Mouse (Mus musculus): ENCODE results near the gene Nat8f6.
"Not testable (repeated sequence)": the region's sequence is repeated elsewhere in the genome, so short reads cannot be mapped to it uniquely, and the experiment has no call there.

Gene Nat8f6

GRCm38 (mm10) chr6:85820837-85821236, at the start of gene Nat8f6, which contains the start of gene Nat8f5:
Gene Nat8f6, minus strand, starts transcription at chr6:85820954.
Gene Nat8f5, minus strand, starts transcription at chr6:85820972.
- in situ Hi-C loops (cut with MboI, MseI): no loop called here

GRCm38 (mm10) chr6:85869006-85869405, 48.3 kb upstream of the Nat8f6 start, which contains the start of gene Nat8f2:
Gene Nat8f2, minus strand, starts transcription at chr6:85869158.
- in situ Hi-C loops (cut with MboI, MseI): not testable (repeated sequence)

- in situ Hi-C loops (cut with MboI, MseI): no loop called here
Observed at GRCm38 (mm10) chr6:85867726-85868690, 47.3 kb upstream of the Nat8f6 start.

- in situ Hi-C loops (cut with MboI, MseI): not testable (repeated sequence)
Observed at GRCm38 (mm10) chr6:85866995-85867394, 46.2 kb upstream of the Nat8f6 start.

GRCm38 (mm10) chr6:85866166-85866565, 45.4 kb upstream of the Nat8f6 start:
- in situ Hi-C loops (cut with MboI, MseI): not testable (repeated sequence)

- in situ Hi-C loops (cut with MboI, MseI): not testable (repeated sequence)
Observed at GRCm38 (mm10) chr6:85864900-85865639, 44.3 kb upstream of the Nat8f6 start.

GRCm38 (mm10) chr6:85863840-85864239, 43.1 kb upstream of the Nat8f6 start:
- in situ Hi-C loops (cut with MboI, MseI): no loop called here

GRCm38 (mm10) chr6:85863136-85863535, 42.4 kb upstream of the Nat8f6 start:
- in situ Hi-C loops (cut with MboI, MseI): no loop called here

- in situ Hi-C loops (cut with MboI, MseI): no loop called here
Observed at GRCm38 (mm10) chr6:85862565-85862964, 41.8 kb upstream of the Nat8f6 start.

GRCm38 (mm10) chr6:85861247-85861646, 40.5 kb upstream of the Nat8f6 start:
- in situ Hi-C loops (cut with MboI, MseI): no loop called here

GRCm38 (mm10) chr6:85856194-85856678, 35.5 kb upstream of the Nat8f6 start:
- in situ Hi-C loops (cut with MboI, MseI): no loop called here

GRCm38 (mm10) chr6:85853481-85853880, 32.7 kb upstream of the Nat8f6 start:
- in situ Hi-C loops (cut with MboI, MseI): no loop called here

- in situ Hi-C loops (cut with MboI, MseI): no loop called here
Observed at GRCm38 (mm10) chr6:85851062-85851773, 30.5 kb upstream of the Nat8f6 start.

GRCm38 (mm10) chr6:85849240-85849639, 28.5 kb upstream of the Nat8f6 start:
- in situ Hi-C loops (cut with MboI, MseI): loop anchor here (5.0 kb wide), 1 partner anchor 38 kb away; no protein-coding TSS in a partner anchor

GRCm38 (mm10) chr6:85848140-85848539, 27.4 kb upstream of the Nat8f6 start:
- in situ Hi-C loops (cut with MboI, MseI): loop anchor here (5.0 kb wide), 1 partner anchor 39 kb away; no protein-coding TSS in a partner anchor

- in situ Hi-C loops (cut with MboI, MseI): loop anchor here (5.0 kb wide), 1 partner anchor 40 kb away; no protein-coding TSS in a partner anchor
Observed at GRCm38 (mm10) chr6:85846921-85847320, 26.2 kb upstream of the Nat8f6 start.

- in situ Hi-C loops (cut with MboI, MseI): not testable (repeated sequence)
Observed at GRCm38 (mm10) chr6:85843677-85844458, 23.1 kb upstream of the Nat8f6 start.

GRCm38 (mm10) chr6:85839982-85840381, 19.2 kb upstream of the Nat8f6 start:
- in situ Hi-C loops (cut with MboI, MseI): no loop called here

- in situ Hi-C loops (cut with MboI, MseI): no loop called here
Observed at GRCm38 (mm10) chr6:85838674-85839073, 17.9 kb upstream of the Nat8f6 start.

GRCm38 (mm10) chr6:85837307-85837706, 16.6 kb upstream of the Nat8f6 start:
- in situ Hi-C loops (cut with MboI, MseI): not testable (repeated sequence)

Data from T-helper 1 cell (primary cell).